Mouse (Mus musculus) embryonic facial prominence, embryonic 14.5 days (tissue): Measurements from ENCODE around the gene Ttc17. TPM values are rescaled to one million over a fixed set of nuclear protein-coding genes. Genes with fewer than 3 reads are reported as not detected.

ENCODE experiments used
- ATAC-seq: fragments of 200-750 bp; cut with Nextera tagmentation; 2 replicates; pipeline ENCODE4 v1.8.0; 2017; ENCODE audit warnings: low read depth, moderate number of reproducible peaks, moderate TSS enrichment
- DNase-seq: peaks from one replicate; pipeline ENCODE4 v3.0.0-alpha.2; 2015; ENCODE audit warnings: low spot score
- H3K27ac ChIP-seq: fragments of 300-500 bp; sonication (generic); replicated peaks from 2 replicates; pipeline ENCODE4 v1.5.1; 2014; ENCODE audit warnings: low read depth, mild to moderate bottlenecking, low read length, moderate library complexity
- H3K27me3 ChIP-seq: fragments of 300-500 bp; sonication (generic); replicated peaks from 2 replicates; pipeline ENCODE4 v1.6.1; 2014; ENCODE audit warnings: low read length; ENCODE audit not compliant: control insufficient read depth, insufficient read depth
- H3K36me3 ChIP-seq: fragments of 300-500 bp; sonication (generic); 2 replicates; pipeline ENCODE4 v1.6.1; 2014; ENCODE audit warnings: low read length, mixed read lengths; ENCODE audit not compliant: control insufficient read depth, insufficient read depth
- H3K4me1 ChIP-seq: fragments of 300-500 bp; sonication (generic); 2 replicates; pipeline ENCODE4 v1.6.1; 2014; ENCODE audit warnings: antibody characterized with exemption, low read length; ENCODE audit not compliant: control insufficient read depth, insufficient read depth
- H3K4me2 ChIP-seq: fragments of 300-500 bp; sonication (generic); 2 replicates; pipeline ENCODE4 v1.6.1; 2014; ENCODE audit warnings: low read depth, mild to moderate bottlenecking, low read length, moderate library complexity, mixed read lengths
- H3K4me3 ChIP-seq: fragments of 300-500 bp; sonication (generic); 2 replicates; pipeline ENCODE4 v1.5.1; 2014; ENCODE audit warnings: low read depth, mild to moderate bottlenecking, low read length
- H3K9ac ChIP-seq: fragments of 300-500 bp; sonication (generic); 2 replicates; pipeline ENCODE4 v1.6.1; 2014; ENCODE audit warnings: low read depth, mild to moderate bottlenecking, low read length, moderate library complexity, mixed read lengths
- H3K9me3 ChIP-seq: fragments of 300-500 bp; sonication (generic); 2 replicates; pipeline ENCODE4 v1.6.1; 2016; ENCODE audit warnings: low read length; ENCODE audit not compliant: control insufficient read depth
- WGBS: fragments of 180-500 bp; shearing (Covaris S2); extraction: QIAGEN DNeasy Blood & Tissue Kit; methylation state at CpG from one replicate; pipeline ENCODE4 v1.1.7; 2014; 5-methylcytosine and 5-hydroxymethylcytosine counted together
- polyA plus RNA-seq: library from polyadenylated mRNA; unstranded; fragments of >200 nt; fragmentation: Nextera tagmentation; extraction: Ambion mirVana; gene quantifications from 2 replicates; pipeline ENCODE4 v1.2.1, GENCODE M21; 2014

Ttc17 gene
- polyA plus RNA-seq = 16.9 and 17.8 TPM in 2 replicates

- Histone ChIP-seq H3K27me3 (no peaks in the 10 kb centered on the region), H3K4me2 (peak within 1 kb of the TSS; percentile 82), H3K9me3 (no peaks in the 10 kb centered on the region), H3K36me3 (peaks cover 12% of the 10 kb centered on the region), H3K27ac (peak within 1 kb of the TSS; percentile 84), H3K4me3 (peak within 1 kb of the TSS; percentile 96), H3K4me1 (peaks cover 18% of the 10 kb centered on the region), H3K9ac (peak within 1 kb of the TSS; percentile 84)
- DNase-seq = peak; percentile 97
- WGBS = under 1% methylated on average over 34 of the region's 77 CpGs
- ATAC-seq = peak; percentile 97
Measured at GRCm38 (mm10) chr2:94406083-94406957, at the start of gene Ttc17. Ttc17 (minus strand) TSS chr2:94406689.

GRCm38 (mm10) chr2:94449643-94450042 is 43.2 kb upstream of the Ttc17 start:
- Histone ChIP-seq H3K36me3 (no peaks in the 10 kb centered on the region), H3K4me1 (no peaks in the 10 kb centered on the region), H3K27me3 (no peaks in the 10 kb centered on the region), H3K4me3 (no peak overlapping the region), H3K9me3 (no peaks in the 10 kb centered on the region), H3K4me2 (no peak overlapping the region), H3K9ac (no peak overlapping the region), H3K27ac (no peak overlapping the region)
- ATAC-seq (no peak), DNase-seq (no peak)
- 87% methylated on average over 8 of the region's 8 CpGs for WGBS

GRCm38 (mm10) chr2:94436952-94437351 is 30.5 kb upstream of the Ttc17 start:
- H3K4me1 ChIP-seq = peaks cover 17% of the 10 kb centered on the region
- no peaks in the 10 kb centered on the region for H3K36me3 ChIP-seq
- no peaks in the 10 kb centered on the region for H3K9me3 ChIP-seq
- H3K4me2 ChIP-seq = peak overlapping the region; percentile 96
- peak overlapping the region; percentile 83; the same call in 1 of the 2 replicates for H3K27ac ChIP-seq
- ATAC-seq (no peak), DNase-seq (peak; percentile 15)
- no peaks in the 10 kb centered on the region for H3K27me3 ChIP-seq
- whole genome bisulfite sequencing = 0% methylated on average over 10 of the region's 10 CpGs
- H3K9ac ChIP-seq = peak overlapping the region; percentile 97
- H3K4me3 ChIP-seq = peak overlapping the region; percentile 99

GRCm38 (mm10) chr2:94435481-94435880 is 29.0 kb upstream of the Ttc17 start:
- no peak for ATAC-seq

GRCm38 (mm10) chr2:94434833-94435232 is 28.3 kb upstream of the Ttc17 start:
- Histone ChIP-seq H3K4me3 (no peak overlapping the region), H3K27ac (no peak overlapping the region), H3K36me3 (no peaks in the 10 kb centered on the region), H3K4me2 (no peak overlapping the region), H3K27me3 (no peaks in the 10 kb centered on the region), H3K4me1 (peaks cover 17% of the 10 kb centered on the region), H3K9me3 (no peaks in the 10 kb centered on the region), H3K9ac (peak overlapping the region; percentile 5; the same call in 1 of the 2 replicates)
- WGBS = 58% methylated on average over 1 of the region's 1 CpGs
- DNase-seq (no peak), ATAC-seq (no peak)

More at GRCm38 (mm10) chr2:94435481-94435880, 29.0 kb upstream of the Ttc17 start:
- H3K27ac ChIP-seq = no peak overlapping the region
- H3K9ac ChIP-seq = no peak overlapping the region
- H3K4me2 ChIP-seq = no peak overlapping the region
- H3K27me3 ChIP-seq = no peaks in the 10 kb centered on the region
- H3K9me3 ChIP-seq = no peaks in the 10 kb centered on the region
- no peak for DNase-seq
- no peaks in the 10 kb centered on the region for H3K36me3 ChIP-seq
- 84% methylated on average over 7 of the region's 7 CpGs for WGBS
- H3K4me1 ChIP-seq = peaks cover 17% of the 10 kb centered on the region
- H3K4me3 ChIP-seq = no peak overlapping the region

- peak; percentile 7 for DNase-seq
- Histone ChIP-seq H3K27me3 (no peaks in the 10 kb centered on the region), H3K9ac (no peak overlapping the region), H3K36me3 (peaks cover 16% of the 10 kb centered on the region), H3K4me1 (peaks cover 17% of the 10 kb centered on the region), H3K4me2 (no peak overlapping the region), H3K4me3 (no peak overlapping the region), H3K9me3 (no peaks in the 10 kb centered on the region), H3K27ac (no peak overlapping the region)
- ATAC-seq = no peak
- WGBS = 86% methylated on average over 2 of the region's 2 CpGs
Measured at GRCm38 (mm10) chr2:94432214-94432613, 25.7 kb upstream of the Ttc17 start.

GRCm38 (mm10) chr2:94428456-94428855 is 22.0 kb upstream of the Ttc17 start:
- 90% methylated on average over 1 of the region's 1 CpGs for WGBS
- Histone ChIP-seq H3K9me3 (no peaks in the 10 kb centered on the region), H3K27ac (no peak overlapping the region), H3K4me1 (no peaks in the 10 kb centered on the region), H3K9ac (no peak overlapping the region), H3K36me3 (peaks cover 53% of the 10 kb centered on the region), H3K27me3 (no peaks in the 10 kb centered on the region), H3K4me2 (no peak overlapping the region), H3K4me3 (no peak overlapping the region)
- ATAC-seq (no peak), DNase-seq (no peak)

- H3K4me3 ChIP-seq = peak overlapping the region; percentile 96
- ATAC-seq (no peak), DNase-seq (no peak)
- no peaks in the 10 kb centered on the region for H3K27me3 ChIP-seq
- peak overlapping the region; percentile 84 for H3K9ac ChIP-seq
- H3K36me3 ChIP-seq = peaks cover 22% of the 10 kb centered on the region
- 28% methylated on average over 3 of the region's 3 CpGs for WGBS
- no peak overlapping the region for H3K27ac ChIP-seq
- H3K4me1 ChIP-seq = peaks cover 18% of the 10 kb centered on the region
- H3K9me3 ChIP-seq = no peaks in the 10 kb centered on the region
- peak overlapping the region; percentile 72 for H3K4me2 ChIP-seq
Measured at GRCm38 (mm10) chr2:94407441-94407840, 952 bp upstream of the Ttc17 start.
